Mouse (Mus musculus): ENCODE results near the gene Thsd7b. TPM values are rescaled to one million over a fixed set of nuclear protein-coding genes. Genes with fewer than 3 reads are reported as not detected.

Gene Thsd7b
- polyA plus RNA-seq, 1 experiment from 2014 or later, result 3.3 TPM

DNA sequence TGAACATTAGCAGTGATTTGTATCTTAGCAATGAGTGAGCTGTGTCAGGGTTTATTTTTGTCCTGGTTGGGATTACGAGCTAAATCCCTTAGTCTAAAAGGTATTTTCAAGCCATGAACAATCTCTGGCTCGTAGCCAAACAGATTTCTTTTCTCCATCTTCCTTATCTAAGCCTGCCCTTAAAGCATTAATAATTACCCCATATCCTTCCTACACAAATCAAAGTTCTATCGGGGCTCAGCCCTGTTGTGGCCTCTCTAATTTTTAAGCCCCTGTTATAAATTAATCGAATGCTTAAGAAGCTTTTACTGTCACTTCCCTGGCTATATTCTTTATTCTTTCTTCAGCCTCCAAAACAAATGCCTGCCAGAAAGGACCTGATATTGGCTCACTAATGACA is 506.4 kb downstream of the Thsd7b start:
- WGBS, result 66% methylated on average over 4 of the region's 4 CpGs
- no peaks in the 10 kb centered on the region for H3K27me3 ChIP-seq (ENCODE audit: control insufficient read depth, insufficient read depth, low read length)
- DNase-seq (ENCODE audit: low spot score, missing footprints), result no peak
- H3K4me1 ChIP-seq (ENCODE audit: control insufficient read depth, insufficient read depth, low read length), result no peaks in the 10 kb centered on the region
- no peak overlapping the region for H3K4me3 ChIP-seq (ENCODE audit: low read depth, low read length)
- H3K9ac ChIP-seq (ENCODE audit: low read length), result no peak overlapping the region
- H3K9me3 ChIP-seq (ENCODE audit: control insufficient read depth, low read length), result no peaks in the 10 kb centered on the region
- no peaks in the 10 kb centered on the region for H3K36me3 ChIP-seq (ENCODE audit: control insufficient read depth, insufficient read depth, low read length)
- no peak overlapping the region for H3K27ac ChIP-seq (ENCODE audit: low read depth, low read length)
- no peak overlapping the region for H3K4me2 ChIP-seq
- ATAC-seq (ENCODE audit: low FRiP score), result no peak

DNA sequence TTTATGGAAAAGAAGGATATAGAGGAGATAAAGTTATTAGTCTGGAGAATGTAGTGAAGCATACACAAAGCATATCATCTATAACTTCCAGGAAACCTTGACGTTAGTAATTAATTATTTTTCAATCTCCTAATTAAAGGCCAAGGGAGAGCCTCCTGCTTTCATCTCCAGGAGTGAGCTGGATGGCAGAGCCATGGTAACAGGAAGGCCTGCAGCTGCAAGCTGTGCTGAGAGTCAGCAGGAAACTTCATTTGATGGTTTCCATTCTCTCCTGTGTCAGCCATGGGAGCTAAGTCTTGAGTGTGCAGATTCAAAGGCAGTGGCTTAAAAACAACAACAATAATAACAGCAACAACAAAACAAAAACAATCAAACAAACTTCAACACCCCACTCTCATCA is 507.5 kb downstream of the Thsd7b start:
- H3K36me3 ChIP-seq (ENCODE audit: control insufficient read depth, insufficient read depth, low read length), result no peaks in the 10 kb centered on the region
- H3K27me3 ChIP-seq (ENCODE audit: control insufficient read depth, insufficient read depth, low read length), result no peaks in the 10 kb centered on the region
- no peak overlapping the region for H3K4me2 ChIP-seq
- H3K4me1 ChIP-seq (ENCODE audit: control insufficient read depth, insufficient read depth, low read length), result no peaks in the 10 kb centered on the region
- no peak for ATAC-seq (ENCODE audit: low FRiP score)
- H3K27ac ChIP-seq (ENCODE audit: low read depth, low read length), result no peak overlapping the region
- no peak for DNase-seq (ENCODE audit: low spot score, missing footprints)
- H3K4me3 ChIP-seq (ENCODE audit: low read depth, low read length), result no peak overlapping the region
- H3K9ac ChIP-seq (ENCODE audit: low read length), result no peak overlapping the region
- no peaks in the 10 kb centered on the region for H3K9me3 ChIP-seq (ENCODE audit: control insufficient read depth, low read length)
- WGBS, result 51% methylated on average over 1 of the region's 1 CpGs

DNA sequence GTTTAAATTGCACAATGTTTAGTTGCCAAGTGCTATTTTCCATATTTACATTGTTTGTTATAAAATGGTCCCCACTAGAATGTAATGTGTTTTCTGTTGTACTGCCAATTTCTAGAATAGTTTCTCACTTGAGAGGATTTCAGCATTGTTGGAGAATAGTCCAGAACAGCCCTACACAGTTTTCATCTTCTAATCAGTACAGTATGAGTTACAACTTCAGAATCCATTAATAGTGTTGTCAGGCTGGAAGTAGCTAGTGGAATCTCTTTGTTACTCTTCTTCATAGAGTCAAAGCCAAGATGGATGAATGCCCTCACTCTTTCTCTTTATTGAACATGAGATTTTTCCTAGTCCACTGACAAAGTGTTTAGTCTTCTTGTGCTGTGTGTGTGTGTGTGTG is 525.4 kb downstream of the Thsd7b start:
- ATAC-seq (ENCODE audit: low FRiP score) (no peak), DNase-seq (ENCODE audit: low spot score, missing footprints) (no peak)
- Histone ChIP-seq H3K4me2 (no peak overlapping the region), H3K36me3 (ENCODE audit: control insufficient read depth, insufficient read depth, low read length) (no peaks in the 10 kb centered on the region), H3K9ac (ENCODE audit: low read length) (no peak overlapping the region), H3K4me1 (ENCODE audit: control insufficient read depth, insufficient read depth, low read length) (no peaks in the 10 kb centered on the region), H3K27me3 (ENCODE audit: control insufficient read depth, insufficient read depth, low read length) (no peaks in the 10 kb centered on the region), H3K4me3 (ENCODE audit: low read depth, low read length) (no peak overlapping the region), H3K27ac (ENCODE audit: low read depth, low read length) (no peak overlapping the region), H3K9me3 (ENCODE audit: control insufficient read depth, low read length) (no peaks in the 10 kb centered on the region)

DNA sequence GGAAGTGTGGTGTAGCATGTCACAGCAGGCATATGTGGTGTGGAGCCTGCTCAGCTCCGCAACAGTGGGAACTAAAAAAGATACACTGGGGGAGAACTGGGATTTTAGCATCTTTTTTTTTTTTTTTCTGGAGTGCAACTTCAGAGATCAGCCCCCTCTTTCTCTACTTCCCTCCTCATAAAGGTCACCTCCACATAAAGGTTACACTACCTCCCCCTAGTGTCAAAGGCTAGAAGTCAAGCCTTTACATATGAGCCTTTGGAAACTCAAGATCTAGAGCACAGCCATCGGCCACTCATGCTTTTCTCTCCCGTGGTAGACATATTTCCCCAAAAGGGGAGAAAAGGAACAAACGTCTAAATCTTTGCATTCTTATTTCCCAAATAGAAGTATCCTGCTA is 553.8 kb downstream of the Thsd7b start:
- no peaks in the 10 kb centered on the region for H3K36me3 ChIP-seq (ENCODE audit: control insufficient read depth, insufficient read depth, low read length)
- DNase-seq (ENCODE audit: low spot score, missing footprints) (no peak), ATAC-seq (ENCODE audit: low FRiP score) (no peak)
- 72% methylated on average over 4 of the region's 4 CpGs for WGBS
- H3K4me1 ChIP-seq (ENCODE audit: control insufficient read depth, insufficient read depth, low read length), result no peaks in the 10 kb centered on the region
- no peaks in the 10 kb centered on the region for H3K27me3 ChIP-seq (ENCODE audit: control insufficient read depth, insufficient read depth, low read length)
- H3K9ac ChIP-seq (ENCODE audit: low read length), result no peak overlapping the region
- no peak overlapping the region for H3K27ac ChIP-seq (ENCODE audit: low read depth, low read length)
- H3K9me3 ChIP-seq (ENCODE audit: control insufficient read depth, low read length), result no peaks in the 10 kb centered on the region
- H3K4me2 ChIP-seq, result no peak overlapping the region
- H3K4me3 ChIP-seq (ENCODE audit: low read depth, low read length), result no peak overlapping the region

DNA sequence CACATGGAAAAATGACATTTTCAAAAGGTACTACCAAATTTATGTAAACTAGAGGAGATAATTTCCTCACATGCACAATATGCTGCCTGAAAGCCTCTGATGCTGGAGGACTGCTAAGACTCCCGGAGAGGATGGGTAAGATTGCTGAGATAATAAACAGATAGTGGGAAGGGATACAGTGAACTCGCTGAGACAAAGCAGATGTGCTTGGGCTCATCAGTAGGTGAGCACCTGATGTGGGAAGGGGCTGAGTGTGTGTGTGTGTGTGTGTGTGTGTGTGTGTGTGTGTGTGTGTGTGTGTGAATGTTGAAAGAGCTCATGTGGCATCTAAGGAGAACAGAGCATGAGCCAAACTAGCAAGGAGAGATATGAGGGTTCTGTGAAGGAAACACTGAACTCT is 564.2 kb downstream of the Thsd7b start:
- DNase-seq (ENCODE audit: low spot score, missing footprints), result no peak
- Histone ChIP-seq H3K4me2 (no peak overlapping the region), H3K27ac (ENCODE audit: low read depth, low read length) (no peak overlapping the region), H3K9ac (ENCODE audit: low read length) (no peak overlapping the region), H3K27me3 (ENCODE audit: control insufficient read depth, insufficient read depth, low read length) (no peaks in the 10 kb centered on the region), H3K4me3 (ENCODE audit: low read depth, low read length) (no peak overlapping the region), H3K9me3 (ENCODE audit: control insufficient read depth, low read length) (no peaks in the 10 kb centered on the region), H3K4me1 (ENCODE audit: control insufficient read depth, insufficient read depth, low read length) (no peaks in the 10 kb centered on the region), H3K36me3 (ENCODE audit: control insufficient read depth, insufficient read depth, low read length) (no peaks in the 10 kb centered on the region)
- WGBS, result 76% methylated on average over 2 of the region's 2 CpGs
- no peak for ATAC-seq (ENCODE audit: low FRiP score)

DNA sequence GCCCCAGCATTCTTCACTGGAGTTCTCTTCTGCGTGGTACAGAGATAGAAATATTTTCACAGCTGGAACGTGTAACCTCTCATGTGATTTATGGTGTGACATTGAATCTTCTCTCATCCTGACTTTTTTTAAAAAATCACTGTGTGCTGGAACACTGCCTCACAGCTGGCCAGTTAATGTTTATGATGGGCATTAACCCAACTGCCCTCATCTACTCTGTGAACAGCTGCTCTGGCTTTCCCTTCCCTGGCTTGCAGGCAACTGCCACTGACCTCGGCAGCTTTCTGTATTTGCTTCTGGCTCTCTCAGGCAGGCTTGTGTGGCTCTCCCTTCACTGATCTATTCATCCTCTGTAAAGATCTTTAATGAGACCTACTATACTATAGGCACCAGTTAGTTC is 564.7 kb downstream of the Thsd7b start:
- Histone ChIP-seq H3K27ac (ENCODE audit: low read depth, low read length) (no peak overlapping the region), H3K27me3 (ENCODE audit: control insufficient read depth, insufficient read depth, low read length) (no peaks in the 10 kb centered on the region), H3K9me3 (ENCODE audit: control insufficient read depth, low read length) (no peaks in the 10 kb centered on the region), H3K9ac (ENCODE audit: low read length) (no peak overlapping the region), H3K4me3 (ENCODE audit: low read depth, low read length) (no peak overlapping the region), H3K36me3 (ENCODE audit: control insufficient read depth, insufficient read depth, low read length) (no peaks in the 10 kb centered on the region), H3K4me1 (ENCODE audit: control insufficient read depth, insufficient read depth, low read length) (no peaks in the 10 kb centered on the region), H3K4me2 (no peak overlapping the region)
- DNase-seq (ENCODE audit: low spot score, missing footprints), result no peak
- ATAC-seq (ENCODE audit: low FRiP score), result no peak
- WGBS, result 66% methylated on average over 3 of the region's 3 CpGs

DNA sequence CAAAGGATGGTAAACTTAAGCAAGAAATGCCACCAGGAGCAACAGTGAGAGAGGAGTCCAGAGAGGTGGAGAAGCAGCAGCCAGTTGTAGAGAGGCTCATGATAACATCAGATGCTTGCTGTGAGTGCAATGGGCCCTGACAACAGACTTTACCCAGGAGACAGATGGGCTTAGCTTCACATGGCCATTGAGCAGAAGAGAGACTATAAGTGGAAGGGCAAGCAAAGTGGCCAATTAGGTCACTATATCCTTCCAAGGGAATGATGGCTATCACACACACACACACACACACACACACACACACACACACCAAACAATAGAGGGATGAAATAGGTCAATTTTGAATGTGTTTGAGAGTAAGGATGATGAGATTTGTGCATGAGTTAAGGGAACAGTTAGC is 565.4 kb downstream of the Thsd7b start:
- H3K4me3 ChIP-seq (ENCODE audit: low read depth, low read length), result no peak overlapping the region
- DNase-seq (ENCODE audit: low spot score, missing footprints) (no peak), ATAC-seq (ENCODE audit: low FRiP score) (no peak)
- H3K9ac ChIP-seq (ENCODE audit: low read length), result no peak overlapping the region
- no peaks in the 10 kb centered on the region for H3K36me3 ChIP-seq (ENCODE audit: control insufficient read depth, insufficient read depth, low read length)
- H3K27me3 ChIP-seq (ENCODE audit: control insufficient read depth, insufficient read depth, low read length), result no peaks in the 10 kb centered on the region
- H3K27ac ChIP-seq (ENCODE audit: low read depth, low read length), result no peak overlapping the region
- H3K4me2 ChIP-seq, result no peak overlapping the region
- no peaks in the 10 kb centered on the region for H3K9me3 ChIP-seq (ENCODE audit: control insufficient read depth, low read length)
- H3K4me1 ChIP-seq (ENCODE audit: control insufficient read depth, insufficient read depth, low read length), result no peaks in the 10 kb centered on the region

DNA sequence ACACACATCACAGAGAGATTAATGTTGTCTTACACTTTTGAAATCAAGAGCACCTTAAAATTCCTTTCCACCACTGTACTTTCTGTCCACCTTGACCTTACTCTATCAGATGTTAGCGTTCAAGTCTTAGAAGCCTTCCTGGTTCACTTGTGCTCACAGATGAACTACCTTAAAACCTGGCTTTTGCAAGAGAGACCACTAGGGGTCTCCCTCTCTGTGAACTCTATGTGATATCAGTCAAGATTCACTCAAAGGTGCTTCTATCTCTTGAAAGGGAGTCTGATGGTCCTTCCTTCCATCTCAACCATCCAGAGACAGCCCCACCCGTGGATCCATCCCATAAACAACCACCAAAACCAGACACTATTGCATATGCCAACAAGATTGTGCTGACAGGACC is 570.3 kb downstream of the Thsd7b start:
- Histone ChIP-seq H3K27me3 (ENCODE audit: control insufficient read depth, insufficient read depth, low read length) (no peaks in the 10 kb centered on the region), H3K9ac (ENCODE audit: low read length) (no peak overlapping the region), H3K36me3 (ENCODE audit: control insufficient read depth, insufficient read depth, low read length) (no peaks in the 10 kb centered on the region), H3K4me1 (ENCODE audit: control insufficient read depth, insufficient read depth, low read length) (no peaks in the 10 kb centered on the region), H3K4me2 (no peak overlapping the region), H3K27ac (ENCODE audit: low read depth, low read length) (no peak overlapping the region), H3K9me3 (ENCODE audit: control insufficient read depth, low read length) (no peaks in the 10 kb centered on the region), H3K4me3 (ENCODE audit: low read depth, low read length) (no peak overlapping the region)
- 63% methylated on average over 2 of the region's 2 CpGs for WGBS
- ATAC-seq (ENCODE audit: low FRiP score), result no peak
- DNase-seq (ENCODE audit: low spot score, missing footprints), result no peak

DNA sequence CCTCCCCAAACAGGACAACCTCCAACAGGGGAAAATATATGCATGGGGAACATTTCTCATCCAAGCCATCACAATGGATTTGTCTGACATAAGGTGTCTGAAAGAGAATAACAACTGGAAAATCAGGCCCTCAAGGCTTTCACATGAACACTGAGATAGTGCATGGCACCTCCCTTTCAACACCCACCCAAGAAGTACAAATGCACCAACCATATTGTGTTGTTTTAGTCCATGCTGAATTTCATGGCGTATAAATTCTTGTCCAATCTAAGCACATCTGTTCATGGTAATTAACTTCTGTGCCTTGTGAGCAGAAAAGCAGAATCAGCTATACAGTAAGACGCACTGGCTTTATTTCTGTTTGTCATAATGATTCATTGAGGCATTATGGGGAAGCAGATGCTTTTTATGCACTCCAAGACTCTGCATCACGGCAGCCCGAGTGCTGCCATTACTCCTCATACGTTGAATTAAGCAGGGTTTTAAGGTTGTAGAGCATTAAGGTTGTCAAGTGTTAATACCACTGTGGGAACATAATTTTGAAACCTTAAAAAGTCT is 577.0 kb downstream of the Thsd7b start:
- no peak overlapping the region for H3K4me2 ChIP-seq
- H3K4me3 ChIP-seq (ENCODE audit: low read depth, low read length), result no peak overlapping the region
- no peaks in the 10 kb centered on the region for H3K4me1 ChIP-seq (ENCODE audit: control insufficient read depth, insufficient read depth, low read length)
- WGBS, result 85% methylated on average over 5 of the region's 5 CpGs
- H3K9ac ChIP-seq (ENCODE audit: low read length), result no peak overlapping the region
- ATAC-seq (ENCODE audit: low FRiP score) (no peak), DNase-seq (ENCODE audit: low spot score, missing footprints) (no peak)
- no peaks in the 10 kb centered on the region for H3K36me3 ChIP-seq (ENCODE audit: control insufficient read depth, insufficient read depth, low read length)
- H3K27me3 ChIP-seq (ENCODE audit: control insufficient read depth, insufficient read depth, low read length), result no peaks in the 10 kb centered on the region
- no peaks in the 10 kb centered on the region for H3K9me3 ChIP-seq (ENCODE audit: control insufficient read depth, low read length)
- no peak overlapping the region for H3K27ac ChIP-seq (ENCODE audit: low read depth, low read length)

DNA sequence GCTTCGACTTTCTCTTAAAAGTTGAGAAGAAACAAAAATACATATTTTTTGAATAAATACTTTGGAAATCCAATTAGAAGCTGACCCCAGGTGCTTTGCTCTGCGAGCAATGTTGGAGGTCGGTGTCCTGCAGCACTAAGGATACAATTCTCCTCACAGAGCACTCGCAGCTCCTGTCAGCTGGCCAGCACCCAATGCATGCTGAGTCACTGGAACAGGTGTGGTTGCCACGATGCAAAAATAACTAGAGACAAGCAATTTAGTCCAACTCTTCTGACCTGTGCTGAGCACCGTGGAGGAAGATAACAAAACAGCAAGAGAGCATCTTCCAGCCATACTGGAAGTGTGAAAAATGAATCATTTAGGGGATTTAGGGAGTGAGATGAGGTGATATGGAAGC is 594.6 kb downstream of the Thsd7b start:
- Histone ChIP-seq H3K4me3 (ENCODE audit: low read depth, low read length) (no peak overlapping the region), H3K36me3 (ENCODE audit: control insufficient read depth, insufficient read depth, low read length) (no peaks in the 10 kb centered on the region), H3K9ac (ENCODE audit: low read length) (no peak overlapping the region), H3K27ac (ENCODE audit: low read depth, low read length) (no peak overlapping the region), H3K27me3 (ENCODE audit: control insufficient read depth, insufficient read depth, low read length) (no peaks in the 10 kb centered on the region), H3K4me2 (no peak overlapping the region), H3K9me3 (ENCODE audit: control insufficient read depth, low read length) (no peaks in the 10 kb centered on the region), H3K4me1 (ENCODE audit: control insufficient read depth, insufficient read depth, low read length) (no peaks in the 10 kb centered on the region)
- DNase-seq (ENCODE audit: low spot score, missing footprints) (no peak), ATAC-seq (ENCODE audit: low FRiP score) (no peak)
- WGBS, result 77% methylated on average over 6 of the region's 6 CpGs

All from midbrain, embryonic 11.5 days (tissue).